Mouse (Mus musculus) naive thymus-derived CD4-positive, alpha-beta T cell, adult 2 months (primary cell): ENCODE measurements at regions not wholly inside any gene's neighbourhood (a gene's known extent, or its start where the extent isn't known, plus 50 kb on each side); places are given as distances from the start of the nearest gene placed in this dataset.
A peak's percentile ranks its signal among the peaks of the same experiment; 100 is the strongest.

Experiments
- DNase-seq: peaks from one replicate; pipeline ENCODE4 v3.0.0-alpha.2; 2011; ENCODE audit warnings: low read depth

DNA sequence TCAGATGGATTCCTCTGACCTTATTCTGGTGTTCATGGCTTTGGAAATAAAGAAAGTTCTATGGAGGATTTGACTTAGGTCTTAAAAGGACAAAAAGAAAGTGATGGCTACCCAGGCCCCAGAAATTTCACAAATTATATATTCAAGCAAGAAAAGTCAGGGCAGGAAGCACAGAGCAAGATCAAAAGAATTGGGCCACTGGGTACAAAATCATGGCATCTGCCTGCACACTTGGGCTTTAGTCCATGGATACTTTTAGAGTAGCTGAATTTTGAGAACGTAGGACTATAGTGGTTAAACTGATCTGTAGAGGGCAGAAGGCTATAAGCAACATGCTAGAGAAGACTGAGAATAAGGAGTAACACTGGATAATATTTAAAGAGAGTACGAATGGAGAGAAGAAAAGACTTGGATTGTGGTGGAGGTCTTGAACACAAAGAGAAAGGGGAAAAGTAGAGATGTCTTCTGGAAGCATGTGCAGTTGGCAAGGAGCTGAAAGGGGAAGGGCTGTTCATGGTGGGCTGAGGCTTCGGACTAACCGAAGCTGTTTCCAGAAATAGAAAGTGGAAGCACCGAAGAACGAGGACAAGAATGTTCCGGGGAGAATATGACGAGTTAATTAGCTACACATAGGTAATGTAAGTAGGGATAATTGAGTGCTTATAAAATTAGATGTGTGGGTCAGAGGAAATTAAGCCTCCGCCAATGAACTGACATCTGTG, 168.2 kb upstream of the Itga4 start:
- DNase-seq = peak; percentile 62

- no peak for DNase-seq
Observed at GRCm38 (mm10) chr2:79087600-79088205, 167.5 kb upstream of the Itga4 start.

DNA sequence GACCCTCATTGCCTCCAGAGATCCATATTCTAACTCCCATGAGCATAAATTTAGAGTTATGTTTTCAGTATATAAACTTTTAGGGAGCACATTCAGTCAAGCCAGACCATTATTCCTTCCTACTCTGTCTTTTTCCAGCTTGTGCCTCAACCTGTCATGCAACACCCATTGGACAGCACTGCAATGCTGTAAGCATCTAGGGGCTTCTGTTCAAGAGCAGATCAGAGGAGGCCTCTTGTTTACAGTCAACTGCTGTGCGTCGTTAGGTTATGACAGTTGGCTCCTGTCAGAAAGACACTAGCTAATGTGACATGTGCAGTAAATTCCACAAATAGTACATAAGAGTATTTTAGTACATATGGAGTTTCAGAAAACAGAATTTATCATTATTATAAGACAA, 165.0 kb upstream of the Itga4 start:
- DNase-seq = no peak

- no peak for DNase-seq
Observed at GRCm38 (mm10) chr2:79094298-79094697, 160.9 kb upstream of the Itga4 start.

- no peak for DNase-seq
Observed at GRCm38 (mm10) chr2:79096532-79097251, 158.5 kb upstream of the Itga4 start.

DNA sequence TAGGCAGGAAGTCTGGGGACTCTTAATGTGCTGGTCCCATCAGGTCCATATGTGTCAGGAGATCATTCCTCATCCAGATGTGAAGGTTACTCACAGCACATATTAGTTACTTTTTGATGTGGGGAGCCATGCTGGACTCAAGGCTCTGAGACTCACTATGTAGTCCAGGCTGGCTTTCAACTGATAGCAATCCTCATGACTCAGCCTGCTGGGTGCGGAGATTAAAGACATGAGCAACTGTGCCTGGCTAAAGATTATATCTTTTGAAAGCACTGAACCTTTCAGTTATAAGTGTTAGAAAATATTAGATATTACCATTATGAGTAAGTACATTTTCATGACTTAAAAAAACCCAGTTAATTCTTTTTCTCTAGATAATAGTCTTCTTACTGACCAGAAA, 155.6 kb upstream of the Itga4 start:
- DNase-seq = no peak

DNA sequence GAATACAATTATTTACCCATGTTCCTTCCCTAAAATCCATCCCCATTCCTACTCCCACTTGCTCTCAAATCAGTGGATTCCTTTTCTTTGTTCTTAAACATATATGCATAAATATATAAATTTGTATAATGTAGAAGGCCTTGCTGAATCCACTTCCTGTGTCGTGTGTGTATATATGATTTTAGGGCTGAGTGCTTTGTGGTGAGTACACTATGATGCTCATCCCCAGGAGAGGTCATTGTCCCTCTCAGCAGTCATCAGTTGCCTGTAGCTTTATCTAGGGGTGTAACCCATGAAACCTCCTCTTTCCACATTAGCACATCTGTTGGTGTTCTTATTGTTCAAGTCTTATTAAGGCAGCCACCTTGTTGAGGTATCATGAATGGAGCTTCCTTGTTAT, 143.6 kb upstream of the Itga4 start:
- peak; percentile 29 for DNase-seq

GRCm38 (mm10) chr2:79112076-79112475, 143.2 kb upstream of the Itga4 start:
- peak; percentile 23 for DNase-seq

GRCm38 (mm10) chr2:79120610-79121345, 134.4 kb upstream of the Itga4 start:
- DNase-seq = peak; percentile 72

DNA sequence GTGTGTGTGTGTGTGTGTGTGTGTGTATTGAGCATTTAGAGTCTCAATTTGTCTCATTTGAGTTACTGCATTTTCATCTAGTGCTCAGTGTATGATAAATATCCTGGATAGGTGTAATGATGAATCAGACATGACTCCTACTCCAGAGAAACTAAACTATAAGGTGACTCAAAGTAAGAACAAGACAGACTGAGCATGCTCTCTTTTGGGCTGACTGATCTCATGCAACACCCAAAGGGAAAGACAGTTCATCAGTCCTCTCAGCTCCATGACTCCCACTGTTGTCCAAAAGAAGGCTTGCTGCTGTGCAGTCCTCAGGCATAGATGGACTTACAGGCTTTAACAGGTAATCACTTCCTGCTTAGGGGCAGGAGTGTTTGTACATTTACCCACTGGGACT, 132.7 kb upstream of the Itga4 start:
- peak; percentile 27 for DNase-seq

DNA sequence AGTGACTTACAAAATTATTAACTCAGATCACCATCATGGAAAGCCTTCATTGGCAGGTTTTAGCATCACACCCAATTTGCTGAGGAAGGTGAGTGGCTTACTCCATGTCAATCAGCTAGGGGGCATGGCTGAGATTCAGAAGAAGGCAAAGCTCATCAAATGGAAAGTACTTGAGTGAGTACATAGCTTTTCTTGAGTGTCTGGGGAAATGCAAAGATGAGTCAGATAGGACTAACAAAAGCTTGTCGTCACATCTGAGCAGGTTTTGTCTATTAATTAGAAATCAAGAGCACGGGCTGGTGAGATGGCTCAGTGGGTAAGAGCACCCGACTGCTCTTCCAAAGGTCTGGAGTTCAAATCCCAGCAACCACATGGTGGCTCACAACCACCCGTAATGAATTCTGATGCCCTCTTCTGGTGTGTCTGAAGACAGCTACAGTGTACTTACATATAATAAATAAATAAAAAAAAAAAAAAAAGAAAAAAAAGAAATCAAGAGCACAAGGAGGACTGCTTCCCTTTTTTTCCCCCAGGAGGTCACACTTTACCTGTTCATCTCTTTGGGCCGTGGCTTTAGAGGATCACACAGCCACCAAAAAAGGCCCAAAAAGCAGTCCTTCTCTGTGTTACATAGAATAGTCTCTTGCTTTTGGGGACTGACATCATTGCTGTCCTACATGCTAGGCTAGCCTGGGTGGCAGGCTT, 130.8 kb upstream of the Itga4 start:
- peak; percentile 72 for DNase-seq

- peak; percentile 26 for DNase-seq
Observed at GRCm38 (mm10) chr2:79126170-79126879, 128.9 kb upstream of the Itga4 start.

GRCm38 (mm10) chr2:79126996-79127741, 128.1 kb upstream of the Itga4 start:
- DNase-seq = peak; percentile 72

DNA sequence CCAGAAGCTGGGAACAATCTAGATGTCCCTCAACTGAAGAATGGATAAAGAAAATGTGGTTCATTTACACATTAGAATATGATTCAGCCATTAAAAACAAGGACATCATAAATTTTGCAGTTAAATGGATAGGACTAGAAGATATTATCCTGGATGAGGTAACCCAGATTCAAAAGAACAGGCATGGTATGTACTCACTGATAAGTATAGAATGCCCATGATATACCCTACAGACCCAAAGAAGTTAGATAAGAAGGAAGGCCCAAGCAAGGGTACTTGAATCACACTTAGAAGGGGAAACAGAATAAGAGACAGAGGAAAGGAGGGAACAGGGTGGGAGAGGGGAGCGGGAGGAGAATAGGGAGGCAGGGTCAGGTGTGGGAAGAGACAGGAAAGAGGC, 127.4 kb upstream of the Itga4 start:
- peak; percentile 19 for DNase-seq

DNA sequence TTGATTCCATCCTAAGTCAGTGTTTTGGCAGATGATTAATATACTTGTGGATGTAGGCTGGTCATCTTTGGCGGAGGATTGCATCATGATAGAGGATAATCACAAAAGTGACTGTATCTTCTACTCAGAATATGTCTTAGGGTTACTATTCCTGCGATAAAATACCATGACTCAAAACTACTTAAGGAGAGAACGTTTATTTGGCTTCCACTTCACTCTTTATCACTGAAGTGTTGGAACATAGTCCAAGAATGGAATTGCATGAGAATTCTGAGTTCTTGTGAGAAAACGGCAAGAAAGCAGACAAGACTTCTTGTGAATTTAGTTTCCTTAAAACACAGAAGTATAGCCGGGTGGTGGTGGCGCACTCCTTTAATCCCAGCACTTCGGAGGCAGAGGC, 124.6 kb upstream of the Itga4 start:
- DNase-seq = no peak

GRCm38 (mm10) chr2:79131235-79131634, 124.0 kb upstream of the Itga4 start:
- DNase-seq = no peak

DNA sequence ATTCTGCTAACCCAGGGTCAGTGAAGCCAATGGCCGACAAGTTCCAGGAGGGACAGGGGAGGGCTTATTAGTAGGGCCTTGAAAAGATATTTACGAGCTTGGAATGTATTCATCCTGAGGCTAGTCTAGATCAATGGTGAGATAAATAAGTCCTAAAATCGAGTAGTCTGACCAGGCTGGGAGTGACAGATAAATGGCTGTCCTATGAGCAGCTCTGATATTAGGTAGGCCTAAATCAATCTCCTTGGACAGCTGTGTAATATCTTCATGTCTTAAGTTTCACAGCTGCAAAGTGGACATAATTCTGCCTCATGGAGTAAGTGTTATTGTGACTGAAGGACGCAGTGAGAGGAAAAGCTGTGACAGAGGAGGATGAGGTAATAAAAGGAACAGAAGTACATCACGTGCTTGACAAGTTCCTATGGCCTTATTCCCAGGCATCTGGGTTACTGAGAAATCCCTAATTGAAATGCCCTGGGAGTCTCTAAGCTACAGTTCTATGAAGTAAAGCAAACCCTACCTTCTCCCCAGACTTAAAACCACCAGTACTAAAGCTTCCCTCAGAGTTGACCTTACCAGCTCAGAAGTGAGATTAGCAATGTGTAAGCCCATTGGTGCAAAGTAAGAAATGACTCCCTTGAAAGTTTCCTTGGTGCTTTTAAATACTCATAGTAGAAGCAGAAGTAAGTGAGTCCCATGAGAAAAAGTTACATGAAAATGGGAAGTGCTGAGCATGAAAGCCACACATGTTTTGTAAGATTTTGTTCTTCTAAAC, 123.3 kb upstream of the Itga4 start:
- no peak for DNase-seq

- DNase-seq = no peak
Observed at GRCm38 (mm10) chr2:79132518-79132845, 122.7 kb upstream of the Itga4 start.

GRCm38 (mm10) chr2:79134281-79134680, 120.9 kb upstream of the Itga4 start:
- DNase-seq = no peak

DNA sequence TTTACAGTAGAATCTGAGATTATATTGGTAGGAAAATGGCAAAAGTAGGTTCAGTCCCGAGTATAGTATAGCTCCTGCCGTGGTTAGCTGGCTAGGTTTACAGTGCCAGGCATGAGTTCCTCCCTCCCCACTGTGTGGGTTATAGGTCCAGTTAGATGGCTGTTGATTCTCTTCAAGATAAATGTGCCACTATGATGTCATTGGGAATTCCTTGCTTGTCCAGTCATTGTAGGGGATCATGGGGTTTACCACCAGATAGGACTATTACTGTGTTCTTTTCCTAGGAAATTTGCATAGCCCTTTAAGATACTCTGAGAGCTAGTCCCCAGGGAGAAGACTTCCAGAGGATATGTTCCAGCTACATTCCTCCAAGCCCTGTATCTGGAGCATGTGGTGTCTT, 119.2 kb upstream of the Itga4 start:
- DNase-seq = no peak
